ENCODE assay signal across 17 mouse cellular contexts in the genomic region with DNA sequence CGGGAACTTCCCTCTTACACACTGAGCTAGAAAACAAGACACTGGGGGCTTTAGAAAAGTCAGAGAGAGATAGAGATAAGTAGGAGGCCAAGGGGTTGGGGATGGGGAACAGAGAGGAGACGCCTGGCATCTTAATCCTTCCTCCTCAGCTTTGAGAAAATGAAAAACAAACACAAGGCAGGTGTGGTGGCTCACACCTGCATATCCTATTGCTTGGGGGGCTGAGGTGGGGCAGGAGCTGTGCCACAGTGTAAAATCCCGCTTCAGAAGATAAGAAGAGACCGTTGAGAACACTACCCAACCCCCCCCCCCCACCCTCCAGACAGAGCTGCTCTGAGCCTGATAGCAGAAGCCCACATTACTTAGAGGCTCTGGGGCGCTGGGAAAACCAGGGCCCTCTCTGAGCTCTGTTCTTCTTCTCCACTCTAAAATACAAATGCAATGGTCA. TPM values are rescaled to one million over a fixed set of nuclear protein-coding genes. Genes with fewer than 3 reads are reported as not detected.
DNase-seq lines count a peak whose midpoint lies in the region; ATAC-seq and TF ChIP-seq lines count a peak whose summit lies in the region.
"Had no signal": no experiment of that assay in that cellular context is flagged by ENCODE, and none has a peak within 500 bp of the region (broad histone marks: within the 10 kb centered on the region; RNA-seq: fewer than 3 reads in every experiment).

No protein-coding gene starts in this region.

- H3K9ac ChIP-seq in hindbrain, embryonic 16.5 days (ENCODE audit: low read depth, low read length) = no peak overlapping the region
- H3K9ac ChIP-seq in intestine, postnatal 0 days (ENCODE audit: low read depth, low read length) = no peak overlapping the region
- H3K9ac ChIP-seq: heart, embryonic 13.5 days; hindbrain, embryonic 12.5 days; lung, embryonic 14.5 days had no signal

- H3K4me2 ChIP-seq in hindbrain, embryonic 16.5 days (ENCODE audit: low read length) = no peak overlapping the region
- no peak overlapping the region for H3K4me2 ChIP-seq in intestine, postnatal 0 days (replicated peaks; ENCODE audit: low read depth)
- H3K4me2 ChIP-seq: heart, embryonic 13.5 days; hindbrain, embryonic 12.5 days; lung, embryonic 14.5 days had no signal

- no peak for ATAC-seq in hindbrain, embryonic 16.5 days
- ATAC-seq in intestine, postnatal 0 days = no peak
- ATAC-seq in megakaryocyte-erythroid progenitor cell, adult 5-6 weeks (replicated peaks; ENCODE audit: low FRiP score, low TSS enrichment, poor library complexity, severe bottlenecking) = peak; percentile 66

- H3K27ac ChIP-seq in hindbrain, embryonic 10.5 days = 0 out of 2 replicates have a peak overlapping the region, but pooled peaks have one; percentile 9
- H3K27ac ChIP-seq in hindbrain, embryonic 16.5 days (ENCODE audit: low read depth, low read length) = no peak overlapping the region
- peak overlapping the region; percentile 7; the same call in 1 of the 2 replicates for H3K27ac ChIP-seq in intestine, postnatal 0 days (ENCODE audit: low read depth, low read length)
- H3K27ac ChIP-seq in gastrocnemius, adult 2 months = no peak overlapping the region
- H3K27ac ChIP-seq: heart, embryonic 13.5 days; hindbrain, embryonic 12.5 days; left cerebral cortex, adult 2 months had no signal

- H3K27me3 ChIP-seq in hindbrain, embryonic 10.5 days (ENCODE audit: insufficient read depth, poor library complexity, severe bottlenecking) = no peaks in the 10 kb centered on the region
- no peaks in the 10 kb centered on the region for H3K27me3 ChIP-seq in hindbrain, embryonic 16.5 days (replicated peaks; ENCODE audit: control insufficient read depth, insufficient read depth, low read length)
- H3K27me3 ChIP-seq in intestine, postnatal 0 days (replicated peaks; ENCODE audit: control insufficient read depth, insufficient read depth, low read length) = no peaks in the 10 kb centered on the region
- H3K27me3 ChIP-seq: heart, embryonic 13.5 days; hindbrain, embryonic 12.5 days had no signal

- H3K4me1 ChIP-seq in hindbrain, embryonic 10.5 days (replicated peaks) = peaks cover 39% of the 10 kb centered on the region
- no peaks in the 10 kb centered on the region; the same call in 1 of the 2 replicates for H3K4me1 ChIP-seq in hindbrain, embryonic 16.5 days (ENCODE audit: control insufficient read depth, insufficient read depth, low read depth, low read length)
- H3K4me1 ChIP-seq in intestine, postnatal 0 days (replicated peaks; ENCODE audit: control insufficient read depth, insufficient read depth, low read length) = peaks cover 19% of the 10 kb centered on the region

- H3K9me3 ChIP-seq in hindbrain, embryonic 10.5 days = no peaks in the 10 kb centered on the region
- H3K9me3 ChIP-seq in hindbrain, embryonic 16.5 days (ENCODE audit: control insufficient read depth, low read length) = no peaks in the 10 kb centered on the region
- no peaks in the 10 kb centered on the region for H3K9me3 ChIP-seq in intestine, postnatal 0 days (ENCODE audit: control insufficient read depth)
- H3K9me3 ChIP-seq: heart, embryonic 13.5 days; hindbrain, embryonic 12.5 days had no signal

- H3K4me3 ChIP-seq in hindbrain, embryonic 10.5 days = no peak overlapping the region
- H3K4me3 ChIP-seq in hindbrain, embryonic 16.5 days (ENCODE audit: low read length) = no peak overlapping the region
- H3K4me3 ChIP-seq in intestine, postnatal 0 days (ENCODE audit: low read depth, low read length) = no peak overlapping the region
- no peak overlapping the region for H3K4me3 ChIP-seq in gastrocnemius, adult 2 months
- H3K4me3 ChIP-seq: heart, embryonic 13.5 days; hindbrain, embryonic 12.5 days; left cerebral cortex, adult 2 months had no signal

- intact Hi-C loops in gastrocnemius, adult 2 months (cut with DNase I) = no loop called here

- DNase-seq in hindbrain, embryonic 10.5 days (ENCODE audit: low spot score) = no peak
- DNase-seq in left cerebral cortex, adult 9 months (ENCODE audit: low spot score in 2 of 2) = no peak
- no peak for DNase-seq in gastrocnemius, adult 2 months
- no peak for DNase-seq in urinary bladder, postnatal 25 days (ENCODE audit: low spot score)
- no peak for DNase-seq in adrenal gland, adult 18-20 months (ENCODE audit: low spot score in 2 of 2)
- DNase-seq: cerebellum, adult 18-20 months; gastrocnemius, postnatal 36 days; kidney, adult 18-20 months; lung, embryonic 14.5 days; spleen, adult 18-20 months had no signal

- no peak for TF ChIP-seq CTCF in intestine, postnatal 0 days (IDR thresholded peaks at IDR 0.05; ENCODE audit: low read depth)
- TF ChIP-seq CTCF in gastrocnemius, adult 2 months (IDR thresholded peaks at IDR 0.05) = no peak

- WGBS in hindbrain, embryonic 10.5 days = 62% methylated on average over 5 of the region's 5 CpGs
- 66% methylated on average over 5 of the region's 5 CpGs for WGBS in hindbrain, embryonic 16.5 days
- WGBS in intestine, postnatal 0 days = 27% methylated on average over 5 of the region's 5 CpGs

- no peaks in the 10 kb centered on the region for H3K36me3 ChIP-seq in hindbrain, embryonic 10.5 days
- H3K36me3 ChIP-seq in hindbrain, embryonic 16.5 days (ENCODE audit: control insufficient read depth, insufficient read depth, low read length) = no peaks in the 10 kb centered on the region
- H3K36me3 ChIP-seq in intestine, postnatal 0 days (ENCODE audit: control insufficient read depth, insufficient read depth) = no peaks in the 10 kb centered on the region; the same call in 1 of the 2 replicates
- H3K36me3 ChIP-seq: heart, embryonic 13.5 days; hindbrain, embryonic 12.5 days had no signal

RNA-seq across cellular contexts. Expression of a gene that starts 15.9 kb away (rescaled TPM):
- 18.6 and 18.8 TPM in 2 replicates for polyA plus RNA-seq in hindbrain, embryonic 10.5 days (2016; fragmentation: Nextera tagmentation; extraction: Ambion mirVana)
- polyA plus RNA-seq in hindbrain, embryonic 16.5 days (2015; fragmentation: Nextera tagmentation; extraction: Ambion mirVana) = 22.9 and 24.3 TPM in 2 replicates
- polyA plus RNA-seq in intestine, postnatal 0 days (2015; fragmentation: Nextera tagmentation; extraction: Ambion mirVana) = 96.8 and 100 TPM in 2 replicates
- total RNA-seq in megakaryocyte-erythroid progenitor cell, adult 5-6 weeks (2014; fragmentation: Nextera tagmentation) = 1.9 and 10.3 TPM in 2 replicates
- total RNA-seq in megakaryocyte-erythroid progenitor cell, adult 5-6 weeks (2017) = 1.5 and 1.7 TPM in 2 replicates
- total RNA-seq in gastrocnemius, adult 2 months (2021) = 1 to 10 TPM; 3.5 to 6.0 TPM
- 10 to 100 TPM; 17.9 to 18.9 TPM for total RNA-seq in adrenal gland, adult 18-20 months (2021)

RNA-seq across cellular contexts. Expression of a gene that starts 37.0 kb away (rescaled TPM):
- polyA plus RNA-seq in hindbrain, embryonic 10.5 days (2016; fragmentation: Nextera tagmentation; extraction: Ambion mirVana) = not detected in 2 replicates
- not detected in 2 replicates for polyA plus RNA-seq in hindbrain, embryonic 16.5 days (2015; fragmentation: Nextera tagmentation; extraction: Ambion mirVana)
- 0.31 and 0.90 TPM in 2 replicates for polyA plus RNA-seq in intestine, postnatal 0 days (2015; fragmentation: Nextera tagmentation; extraction: Ambion mirVana)
- not detected in 2 replicates for total RNA-seq in megakaryocyte-erythroid progenitor cell, adult 5-6 weeks (2014; fragmentation: Nextera tagmentation)
- not detected in 2 replicates for total RNA-seq in megakaryocyte-erythroid progenitor cell, adult 5-6 weeks (2017)
- not detected for total RNA-seq in gastrocnemius, adult 2 months (2021)
- 10 to 100 TPM; 13.0 to 50.3 TPM for total RNA-seq in adrenal gland, adult 18-20 months (2021)
- total RNA-seq: gastrocnemius, postnatal 36 days; monocyte, adult 5-6 weeks had no signal
- polyA plus RNA-seq: heart, embryonic 13.5 days; hindbrain, embryonic 12.5 days had no signal

Comparison
In these comparisons a context has a peak if more than half of its experiments do, and no peak if none do; other contexts are left out.
1. H3K27ac ChIP-seq: peak in hindbrain, embryonic 10.5 days (single experiment) and intestine, postnatal 0 days (single experiment); none in hindbrain, embryonic 16.5 days (single experiment) and gastrocnemius, adult 2 months (single experiment).
2. RNA of a gene that starts 37.0 kb away (total RNA-seq): 13.0 to 50.3 TPM in adrenal gland, adult 18-20 months; not detected in megakaryocyte-erythroid progenitor cell, adult 5-6 weeks and not detected in gastrocnemius, adult 2 months; every median in the first group is over 10 times any median in the second.